Mouse (Mus musculus) brain, adult 2 months (tissue): ENCODE data around the gene Rassf1.
"Not testable (repeated sequence)": the region's sequence is repeated elsewhere in the genome, so short reads cannot be mapped to it uniquely, and the experiment has no call there.

Source experiments
- DNase-seq: peaks from one replicate; pipeline ENCODE4 v3.0.0; 2011; ENCODE audit warnings: low read depth, low spot score

Gene Rassf1

DNA sequence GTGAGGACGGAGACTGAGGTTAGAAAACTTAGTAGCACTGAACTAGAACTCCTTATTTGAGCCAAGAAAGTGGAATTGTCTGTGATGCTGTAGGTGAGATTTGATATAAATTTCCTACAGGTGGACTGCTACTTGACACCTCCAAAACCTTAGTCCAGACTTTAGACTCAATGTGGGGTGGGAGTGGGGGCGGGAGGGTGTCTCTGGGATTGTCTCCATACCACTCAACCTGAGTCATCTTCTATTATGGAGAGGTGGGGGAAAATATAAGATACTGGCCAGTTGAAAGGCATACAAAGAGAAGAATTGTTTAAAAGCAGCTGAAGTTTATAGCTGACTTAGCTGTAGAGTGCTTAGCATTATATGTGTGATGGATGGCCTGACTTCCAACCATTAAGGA, 4.3 kb downstream of the Rassf1 start:
- no peak for DNase-seq

DNA sequence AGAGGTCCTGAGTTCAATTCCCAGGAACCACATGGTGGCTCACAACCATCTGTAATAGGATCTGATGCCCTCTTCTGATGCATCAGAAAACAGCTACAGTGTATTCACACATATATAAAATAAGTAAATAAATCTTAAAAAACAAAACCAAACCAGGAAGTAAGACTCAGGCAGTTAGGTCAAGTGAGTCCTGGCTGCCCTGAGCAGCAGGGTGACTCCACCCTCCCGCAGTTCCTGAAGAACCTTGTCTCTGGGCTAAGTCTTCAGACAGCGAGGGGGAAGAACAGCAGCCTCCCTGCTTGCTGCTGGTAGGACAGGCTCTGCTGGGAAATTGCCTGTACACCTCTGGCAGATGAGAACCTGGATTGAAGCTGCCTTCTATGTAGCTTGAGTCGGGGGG, 5.0 kb downstream of the Rassf1 start:
- DNase-seq, result no peak

DNA sequence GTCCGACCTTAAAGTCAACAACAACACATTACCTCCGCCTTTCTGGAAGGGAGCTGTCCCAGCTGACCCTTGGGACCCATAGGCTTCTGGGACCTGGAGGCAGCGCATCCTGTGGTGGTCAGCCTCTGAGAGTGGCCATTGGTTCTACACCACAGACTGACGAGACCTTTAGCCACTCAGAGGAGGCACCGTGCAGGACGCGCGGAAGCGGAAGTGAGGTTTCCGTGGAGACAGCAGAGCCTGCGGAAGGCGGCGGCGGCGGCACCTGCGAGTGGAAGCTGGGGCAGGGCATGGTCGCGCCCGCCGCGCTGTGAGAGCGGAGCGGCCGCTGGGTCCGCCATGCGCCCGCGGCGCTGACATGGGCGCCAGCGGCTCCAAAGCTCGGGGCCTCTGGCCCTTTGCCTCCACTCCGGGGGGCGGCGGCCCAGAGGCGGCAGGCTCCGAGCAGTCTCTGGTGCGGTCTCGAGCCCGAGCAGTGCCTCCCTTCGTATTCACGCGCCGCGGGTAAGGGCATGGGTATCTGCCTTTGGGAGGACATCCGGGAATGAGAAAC, 11.8 kb downstream of the Rassf1 start, which contains the start of gene Tusc2:
Tusc2 (plus strand) TSS at position 227 of the 553 bp plus-strand sequence.
- peak; percentile 99 for DNase-seq

DNA sequence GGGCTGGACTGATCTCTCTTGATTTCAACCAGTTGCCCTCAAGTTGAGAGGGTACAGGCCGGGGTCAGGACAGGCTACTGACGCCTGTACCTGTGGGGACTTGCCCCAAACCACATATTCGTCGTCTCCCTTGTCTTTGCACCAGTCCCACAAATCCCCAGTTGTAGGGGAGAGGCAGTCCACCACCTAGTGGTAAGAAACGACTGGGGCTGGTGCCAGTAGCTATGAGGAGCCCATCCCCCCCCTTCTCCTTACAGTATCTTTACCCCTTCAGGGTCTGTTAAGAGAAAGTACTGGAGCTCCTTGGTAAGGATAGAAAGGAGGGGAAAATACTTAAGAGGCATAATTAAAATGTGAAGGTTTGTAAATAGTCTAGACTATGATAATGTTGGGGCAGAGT, 14.2 kb downstream of the Rassf1 start:
- not testable (repeated sequence) for DNase-seq

DNA sequence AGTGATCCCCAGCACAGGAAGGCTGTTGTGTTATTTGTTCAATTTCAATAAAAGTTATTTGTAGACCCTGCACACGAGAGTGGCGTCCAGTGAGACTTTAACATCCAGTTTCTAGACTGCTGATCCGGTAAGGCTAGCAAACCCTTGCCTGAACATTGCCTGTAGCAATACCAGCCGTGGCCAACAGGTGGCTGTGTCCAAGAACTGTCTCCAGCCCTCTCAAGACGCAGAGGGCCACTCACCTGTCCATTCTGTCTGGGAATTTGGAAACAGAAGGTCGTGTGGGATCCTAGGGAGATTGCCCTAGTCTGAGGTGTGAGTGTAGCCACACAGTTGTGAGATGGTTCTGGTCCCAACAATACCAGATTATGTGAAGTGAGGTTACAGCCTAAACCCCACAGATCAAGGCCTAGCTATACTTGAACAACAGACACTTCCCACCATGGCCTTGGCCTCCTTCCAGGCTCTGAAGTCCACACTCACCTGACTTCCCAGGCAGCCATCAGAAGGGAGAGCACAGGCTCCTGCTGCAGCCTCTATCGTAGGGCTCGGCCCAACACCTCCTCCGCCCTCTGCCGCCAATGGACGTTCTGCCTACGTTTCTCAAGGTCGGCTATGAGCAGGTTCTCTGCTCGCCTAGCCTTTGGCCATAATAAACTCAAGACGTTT, 14.8 kb downstream of the Rassf1 start:
- DNase-seq, result peak; percentile 87

DNA sequence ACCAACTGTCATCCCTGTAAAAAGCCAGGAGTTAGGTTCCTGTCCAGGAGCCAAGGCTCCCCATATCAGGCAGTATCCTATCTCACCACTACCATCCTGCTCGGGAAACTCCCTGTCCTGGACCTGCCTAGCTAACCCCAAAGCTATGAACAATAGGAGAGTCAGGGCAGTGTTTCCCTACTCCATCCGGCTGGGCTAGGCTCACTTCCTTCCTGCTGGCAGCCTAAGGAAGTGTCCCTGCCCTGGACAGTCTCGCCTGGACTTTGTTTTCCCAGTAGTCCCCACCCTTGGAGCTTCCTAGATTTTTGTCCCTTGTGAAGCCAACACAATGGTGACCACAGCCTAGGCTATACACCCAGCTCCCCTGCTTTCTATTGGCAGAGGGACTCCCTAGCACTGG, 15.5 kb downstream of the Rassf1 start:
- no peak for DNase-seq

DNA sequence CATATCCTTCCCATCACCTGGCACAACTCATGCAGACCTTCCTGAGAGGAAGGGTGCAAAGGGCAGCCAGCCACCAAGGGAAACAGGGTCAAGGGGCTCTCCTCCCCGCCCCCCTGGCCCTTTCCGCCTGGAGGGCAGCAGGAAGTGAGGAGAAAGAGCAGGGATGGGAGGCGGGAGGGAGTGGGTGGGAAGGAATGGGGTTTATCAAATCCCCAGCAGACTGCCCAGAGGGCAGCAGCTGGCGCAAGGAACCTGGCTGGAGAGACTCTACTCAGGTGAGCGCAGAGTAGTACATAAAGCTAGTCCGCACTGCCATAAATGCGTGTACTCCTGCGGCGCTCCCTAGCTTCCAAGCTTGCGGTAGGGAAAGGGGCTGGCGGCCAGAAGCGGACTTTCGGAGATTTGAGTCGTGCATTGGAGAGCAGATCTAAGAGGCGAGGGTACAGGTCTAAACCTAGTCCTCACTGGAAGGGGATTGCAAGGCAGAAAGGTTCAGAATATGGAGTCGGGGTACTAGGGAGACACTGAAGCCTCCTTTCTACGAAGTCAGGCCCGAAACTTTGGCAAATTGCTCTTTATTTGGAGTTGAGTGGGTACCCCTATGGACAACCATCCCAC, 16.5 kb downstream of the Rassf1 start, which contains the start of gene Hyal2:
Hyal2 (plus strand) TSS at position 244 of the 618 bp plus-strand sequence.
- DNase-seq, result no peak

DNA sequence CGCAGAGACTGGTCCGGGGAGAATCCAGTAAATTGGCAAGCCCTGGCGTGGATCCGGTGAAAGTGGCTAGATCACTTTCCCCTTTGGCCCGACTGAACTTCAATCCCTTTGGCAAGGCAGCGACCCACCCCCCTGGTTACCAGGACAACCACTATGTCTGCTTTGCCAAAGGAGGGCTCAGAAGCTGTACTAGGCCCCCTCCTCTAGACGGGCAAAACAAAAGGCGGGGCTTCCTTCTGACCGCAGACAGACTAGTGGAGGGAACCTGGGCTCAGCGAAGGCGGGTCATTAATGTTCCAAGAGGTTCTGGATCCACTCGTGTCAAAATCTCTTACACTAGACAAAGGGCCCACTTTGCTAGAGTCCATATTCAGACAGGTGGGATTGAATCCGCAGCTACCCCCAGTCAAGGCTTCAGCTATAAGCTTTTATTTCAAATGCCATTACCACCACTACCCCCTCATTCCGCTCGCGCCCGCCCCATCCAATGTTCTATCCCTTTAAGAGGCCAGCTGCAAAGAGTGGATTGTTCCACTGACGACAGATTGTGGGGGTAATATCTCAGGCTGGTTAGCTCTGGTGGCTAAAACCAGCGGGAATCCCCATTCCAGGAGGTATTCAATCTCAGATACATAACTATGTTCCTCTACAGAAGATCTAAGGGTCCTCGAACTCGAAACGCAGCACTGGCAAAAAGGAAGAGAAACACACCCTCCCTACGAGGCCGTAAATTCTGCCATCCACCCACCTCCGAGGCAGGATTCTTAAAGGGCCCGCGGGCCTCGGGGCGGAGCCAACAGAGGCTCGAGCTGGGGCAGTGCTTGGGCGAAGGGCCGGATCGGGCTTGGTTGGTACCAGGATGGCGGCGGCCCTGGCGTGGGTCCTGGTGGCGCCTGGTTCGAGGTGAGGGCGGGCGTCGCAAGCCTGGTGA, 17.2 kb downstream of the Rassf1 start:
- DNase-seq, result peak; percentile 88

DNA sequence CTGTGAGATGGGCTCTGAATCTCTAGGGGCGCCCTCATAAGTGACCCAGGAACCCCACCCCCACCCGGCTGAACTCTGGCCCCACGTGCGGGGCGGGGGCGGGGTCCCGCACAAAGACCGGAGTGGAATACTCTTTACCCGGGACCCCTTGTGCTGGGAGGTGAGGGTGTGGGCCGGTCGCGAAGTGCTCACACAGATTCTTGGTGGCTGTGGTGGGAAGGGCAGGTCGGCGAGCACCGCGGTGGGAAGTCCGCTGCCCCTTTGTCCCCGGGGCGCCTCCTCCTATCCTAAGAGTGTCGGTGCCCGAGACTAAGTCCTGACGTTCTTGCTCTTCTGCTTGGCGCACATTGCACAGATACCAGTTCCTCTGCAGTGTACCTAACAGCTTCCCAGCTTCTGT, 17.9 kb downstream of the Rassf1 start:
- DNase-seq, result peak; percentile 35

DNA sequence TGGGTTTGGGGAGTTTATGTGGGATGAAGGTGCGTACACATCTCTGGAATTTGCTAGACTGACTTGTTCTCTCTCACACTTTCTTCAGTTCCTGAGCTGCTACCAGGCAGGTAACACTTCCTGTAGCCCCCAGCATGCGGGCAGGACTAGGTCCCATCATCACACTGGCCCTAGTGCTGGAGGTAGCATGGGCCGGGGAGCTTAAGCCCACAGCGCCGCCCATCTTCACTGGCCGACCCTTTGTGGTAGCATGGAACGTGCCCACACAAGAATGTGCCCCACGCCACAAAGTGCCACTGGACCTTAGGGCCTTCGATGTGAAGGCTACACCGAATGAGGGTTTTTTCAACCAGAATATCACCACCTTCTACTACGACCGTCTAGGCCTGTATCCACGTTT, 18.7 kb downstream of the Rassf1 start:
- no peak for DNase-seq

DNA sequence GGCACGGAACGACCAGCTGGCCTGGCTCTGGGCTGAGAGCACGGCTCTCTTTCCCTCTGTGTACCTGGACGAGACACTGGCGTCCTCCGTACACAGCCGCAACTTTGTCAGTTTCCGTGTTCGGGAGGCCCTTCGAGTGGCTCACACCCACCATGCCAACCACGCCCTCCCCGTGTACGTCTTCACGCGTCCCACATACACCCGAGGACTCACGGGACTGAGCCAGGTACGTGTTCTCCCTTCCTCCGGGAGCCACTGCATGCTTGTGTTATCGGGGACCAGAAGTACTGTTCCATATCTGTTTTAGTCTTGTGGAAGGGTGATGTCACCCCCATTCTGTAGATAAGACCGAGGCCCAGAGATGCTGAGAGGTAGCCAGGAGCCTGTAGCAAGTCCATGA, 19.5 kb downstream of the Rassf1 start:
- DNase-seq, result no peak

DNA sequence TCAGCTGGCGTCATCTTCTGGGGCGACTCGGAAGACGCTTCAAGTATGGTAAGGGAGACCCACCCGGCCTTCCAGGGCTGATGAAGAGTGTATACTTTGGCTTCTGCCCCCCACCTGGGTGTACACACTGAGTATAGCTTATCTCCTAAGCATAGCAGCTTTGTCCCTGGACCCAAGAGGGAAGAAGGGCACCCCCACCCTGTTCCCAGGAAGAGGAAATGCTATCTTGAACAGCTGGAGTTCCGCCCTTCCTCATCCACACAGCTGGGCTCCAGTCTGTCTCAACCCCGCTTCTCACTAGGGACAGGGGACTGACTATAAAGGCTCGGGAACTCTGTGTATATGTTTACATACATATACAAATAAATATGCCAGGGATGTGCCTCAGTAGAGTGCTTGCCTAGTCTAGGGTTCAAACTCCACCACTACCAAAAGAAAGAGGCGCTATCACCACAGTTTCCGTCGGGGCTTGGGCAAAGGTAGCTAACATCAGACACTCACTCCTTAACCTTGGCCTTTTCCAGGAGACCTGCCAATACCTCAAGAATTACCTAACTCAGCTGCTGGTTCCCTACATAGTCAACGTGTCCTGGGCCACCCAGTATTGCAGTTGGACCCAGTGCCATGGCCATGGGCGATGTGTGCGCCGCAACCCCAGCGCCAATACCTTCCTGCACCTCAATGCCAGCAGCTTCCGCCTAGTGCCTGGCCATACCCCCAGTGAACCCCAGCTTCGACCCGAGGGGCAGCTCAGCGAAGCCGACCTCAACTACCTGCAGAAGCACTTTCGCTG, 20.4 kb downstream of the Rassf1 start:
- DNase-seq, result no peak

DNA sequence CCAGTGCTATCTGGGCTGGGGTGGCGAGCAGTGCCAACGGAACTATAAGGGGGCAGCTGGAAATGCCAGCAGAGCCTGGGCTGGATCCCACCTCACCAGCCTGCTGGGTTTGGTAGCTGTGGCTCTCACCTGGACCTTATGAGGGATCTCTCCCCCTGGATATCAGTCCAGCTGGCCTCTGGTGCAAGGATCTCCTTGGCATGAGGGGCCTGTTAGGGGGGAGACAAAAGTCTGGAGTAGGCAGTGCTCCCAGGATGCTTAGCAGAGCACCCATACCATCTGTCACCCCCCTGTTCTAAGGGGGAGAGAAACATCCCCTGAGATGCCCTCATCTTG, 20.9 kb downstream of the Rassf1 start:
- no peak for DNase-seq

DNA sequence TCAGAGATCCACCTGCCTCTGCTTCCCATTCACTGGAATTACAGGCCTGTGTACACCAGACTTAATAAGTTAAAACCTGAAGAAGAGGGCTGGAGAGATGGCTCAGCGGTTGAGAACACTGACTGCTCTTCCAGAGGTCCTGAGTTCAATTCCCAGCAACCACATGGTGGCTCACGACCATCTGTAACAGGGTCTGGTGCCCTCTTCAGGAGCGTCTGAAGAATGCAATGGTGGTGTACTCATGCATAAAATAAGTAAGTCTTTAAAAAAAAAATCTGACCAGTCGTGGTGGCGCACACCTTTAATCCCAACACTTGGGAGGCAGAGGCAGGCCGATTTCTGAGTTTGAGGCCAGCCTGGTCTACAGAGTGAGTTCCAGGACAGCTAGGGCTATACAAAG, 22.4 kb downstream of the Rassf1 start:
- not testable (repeated sequence) for DNase-seq

DNA sequence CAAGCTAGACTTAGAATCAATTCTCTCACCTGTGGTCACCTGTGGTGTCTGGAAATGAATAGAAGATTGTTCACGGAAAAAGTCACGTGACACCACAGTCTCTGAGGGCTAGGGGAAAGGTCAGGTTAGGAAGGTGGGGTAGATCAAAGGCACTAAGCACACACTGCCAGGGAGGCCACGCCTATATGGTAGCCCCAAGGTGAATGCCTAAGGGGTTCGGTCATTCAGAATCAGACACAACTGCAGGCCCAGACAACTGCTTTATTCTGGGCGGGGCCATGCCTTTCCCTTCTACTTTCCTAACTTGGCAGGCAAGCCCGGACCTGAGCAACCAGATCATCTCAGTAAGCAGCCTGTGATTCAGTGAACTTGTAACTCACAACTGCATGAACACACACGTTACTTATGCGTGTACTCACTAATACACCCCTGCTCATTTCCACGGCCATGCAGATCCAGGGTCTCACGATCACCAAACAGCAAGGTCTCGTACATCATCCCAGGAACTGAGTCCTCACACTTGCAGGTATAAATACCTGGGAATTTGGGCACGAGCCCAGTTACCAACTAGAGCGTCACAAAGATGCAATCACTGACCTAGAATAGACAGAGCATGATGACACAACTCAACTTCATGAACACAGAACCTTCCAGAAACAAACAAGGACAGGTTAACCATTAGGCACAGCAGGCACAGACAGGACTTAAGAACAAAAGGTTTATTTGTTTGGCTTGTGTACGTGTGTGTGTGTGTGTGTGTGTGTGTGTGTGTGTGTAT, 24.4 kb downstream of the Rassf1 start:
- peak; percentile 53 for DNase-seq

DNA sequence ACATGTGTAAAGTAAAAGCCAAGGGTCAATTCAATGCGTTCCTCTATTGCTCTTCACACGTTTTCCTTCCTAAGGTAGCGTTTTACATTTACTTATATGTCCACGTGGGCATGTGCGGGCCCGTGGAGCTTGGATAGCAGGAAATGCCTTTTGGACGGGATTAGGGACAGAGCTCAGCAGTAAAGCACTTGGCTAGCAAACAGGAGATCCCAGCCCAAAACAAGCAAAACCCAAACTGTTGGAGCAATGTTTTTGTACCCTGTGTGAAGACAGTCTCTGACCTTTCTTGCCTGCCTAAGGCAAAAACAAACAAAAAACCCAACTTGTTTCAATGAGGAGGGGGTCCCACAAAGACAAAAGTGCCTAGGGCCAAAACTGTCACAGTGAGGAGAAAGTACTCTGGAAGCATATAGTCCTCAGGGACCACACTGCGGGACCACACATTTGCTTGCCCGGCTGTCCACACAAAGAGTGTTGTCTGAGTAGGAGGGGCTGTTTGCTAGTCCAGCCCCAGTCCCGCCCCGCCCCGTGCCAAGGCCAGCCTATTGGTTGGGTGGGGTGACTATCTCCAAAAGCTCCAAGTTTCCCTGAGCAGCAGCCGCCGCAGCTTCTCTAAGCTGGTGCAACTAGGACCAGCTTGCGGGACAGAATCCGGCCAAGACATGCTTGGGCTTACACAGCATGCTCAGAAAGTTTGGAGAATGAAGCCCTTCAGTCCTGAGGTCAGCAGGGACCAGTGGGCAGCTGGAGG, 25.2 kb downstream of the Rassf1 start, which contains the start of gene Hyal1:
Hyal1 (plus strand) TSS at position 571 of the 751 bp plus-strand sequence.
- peak; percentile 67 for DNase-seq

DNA sequence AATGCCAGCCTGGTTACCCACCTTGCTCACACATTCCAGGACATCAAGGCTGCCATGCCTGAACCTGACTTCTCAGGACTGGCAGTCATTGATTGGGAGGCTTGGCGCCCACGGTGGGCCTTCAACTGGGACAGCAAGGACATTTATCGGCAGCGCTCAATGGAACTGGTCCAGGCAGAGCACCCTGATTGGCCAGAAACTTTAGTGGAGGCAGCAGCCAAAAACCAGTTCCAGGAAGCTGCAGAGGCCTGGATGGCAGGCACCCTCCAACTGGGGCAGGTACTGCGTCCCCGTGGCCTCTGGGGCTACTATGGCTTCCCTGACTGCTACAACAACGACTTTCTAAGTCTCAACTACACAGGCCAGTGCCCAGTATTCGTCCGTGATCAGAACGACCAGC, 26.5 kb downstream of the Rassf1 start:
- DNase-seq, result no peak

DNA sequence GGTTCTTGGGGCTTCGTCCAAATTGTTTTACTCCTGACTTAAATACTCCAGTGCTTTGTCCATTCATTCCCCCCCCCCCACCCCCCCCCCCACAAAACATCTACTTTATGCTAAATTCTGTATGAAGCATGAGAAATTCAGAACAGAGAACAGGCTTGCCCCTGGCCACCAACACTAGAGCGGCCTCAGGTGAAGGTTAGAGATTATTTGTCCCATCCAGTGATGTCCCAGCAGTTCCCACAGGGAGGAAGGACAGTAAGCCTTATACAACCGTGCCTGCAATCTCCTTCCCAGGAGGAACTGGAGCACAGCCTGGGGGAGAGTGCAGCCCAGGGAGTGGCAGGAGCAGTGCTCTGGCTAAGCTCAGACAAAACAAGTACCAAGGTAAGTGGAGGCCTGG, 27.2 kb downstream of the Rassf1 start, which contains the start of gene Naa80:
Naa80 (plus strand) TSS at position 301 of the 400 bp plus-strand sequence.
- DNase-seq, result no peak

DNA sequence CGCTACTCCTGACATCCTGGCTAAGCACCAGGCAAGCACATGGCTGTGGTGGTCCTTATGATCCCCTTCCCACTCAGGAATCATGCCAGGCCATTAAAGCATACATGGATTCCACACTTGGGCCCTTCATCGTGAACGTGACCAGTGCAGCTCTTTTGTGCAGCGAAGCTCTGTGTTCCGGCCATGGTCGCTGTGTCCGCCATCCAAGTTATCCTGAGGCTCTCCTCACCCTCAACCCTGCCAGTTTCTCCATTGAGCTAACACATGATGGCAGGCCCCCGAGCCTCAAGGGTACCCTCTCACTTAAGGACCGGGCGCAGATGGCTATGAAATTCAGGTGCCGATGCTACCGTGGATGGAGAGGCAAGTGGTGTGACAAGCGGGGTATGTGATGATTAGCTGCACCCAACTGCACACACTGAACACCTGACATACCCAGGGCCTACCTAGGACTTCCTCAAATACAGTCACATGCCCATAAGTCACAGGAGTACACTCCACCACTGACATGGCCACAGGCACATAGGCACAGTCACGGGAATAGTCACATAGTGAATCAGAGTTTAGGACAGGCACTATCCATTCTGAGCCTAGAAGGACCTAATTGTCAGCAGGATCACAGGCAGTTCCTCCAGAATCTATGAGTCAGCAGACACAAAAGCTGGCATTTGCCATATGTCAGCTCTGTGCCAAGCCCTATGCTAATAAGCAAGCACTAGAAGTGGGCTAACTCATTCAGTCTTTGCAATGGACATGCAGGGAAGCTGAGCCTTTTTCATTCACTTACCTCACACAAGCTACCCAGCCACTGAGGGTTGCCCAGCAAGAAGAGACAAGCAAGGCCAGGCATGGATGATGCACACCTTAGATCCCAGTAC, 27.9 kb downstream of the Rassf1 start:
- peak; percentile 92 for DNase-seq
